Mouse (Mus musculus): ENCODE data around the gene Gm7694. TPM values are rescaled to one million over a fixed set of nuclear protein-coding genes. Genes with fewer than 3 reads are reported as not detected.

Gm7694 gene
- total RNA-seq, 2 experiments from 2014 or later, result 7.9 to 8.1 TPM

DNA sequence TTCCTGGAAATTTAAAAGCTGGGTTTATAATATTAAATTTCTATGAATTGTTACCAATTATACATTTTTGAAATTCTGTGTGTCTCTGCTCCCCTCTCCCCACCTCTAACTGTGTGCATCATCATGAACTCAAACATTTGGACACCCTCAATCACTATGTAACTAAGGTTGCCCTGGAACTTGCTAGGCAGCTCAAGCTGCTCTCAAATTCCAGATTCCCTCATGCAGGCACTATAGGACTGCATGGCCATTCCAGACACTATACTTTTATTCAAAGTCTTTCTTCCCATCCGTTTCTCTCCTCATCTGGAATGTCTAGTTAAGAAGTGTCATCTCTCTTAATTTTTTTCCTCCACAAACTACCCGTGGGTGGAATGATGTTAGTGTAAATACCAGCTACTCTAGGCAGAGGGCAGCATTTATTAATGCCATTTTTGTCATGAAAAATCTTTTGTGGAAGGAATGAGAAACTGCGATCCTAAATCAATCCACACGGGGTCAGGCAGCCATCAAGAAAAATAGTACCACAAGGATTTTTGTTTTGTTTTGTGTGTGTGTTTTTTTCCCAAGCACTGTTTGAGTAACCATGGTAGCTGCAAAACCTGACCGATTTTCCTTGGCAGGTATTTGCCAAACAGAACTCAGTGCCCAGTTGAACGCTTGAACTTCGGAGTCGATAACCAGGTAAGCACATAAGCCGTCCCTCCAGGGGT is 13.7 kb downstream of the Gm7694 start:
- ATAC-seq (replicated peaks; ENCODE audit: low FRiP score, poor library complexity, severe bottlenecking), result no peak

- ATAC-seq (replicated peaks; ENCODE audit: low FRiP score, poor library complexity, severe bottlenecking), result no peak
Measured at GRCm38 (mm10) chr1:170282415-170283129, 23.6 kb downstream of the Gm7694 start.

DNA sequence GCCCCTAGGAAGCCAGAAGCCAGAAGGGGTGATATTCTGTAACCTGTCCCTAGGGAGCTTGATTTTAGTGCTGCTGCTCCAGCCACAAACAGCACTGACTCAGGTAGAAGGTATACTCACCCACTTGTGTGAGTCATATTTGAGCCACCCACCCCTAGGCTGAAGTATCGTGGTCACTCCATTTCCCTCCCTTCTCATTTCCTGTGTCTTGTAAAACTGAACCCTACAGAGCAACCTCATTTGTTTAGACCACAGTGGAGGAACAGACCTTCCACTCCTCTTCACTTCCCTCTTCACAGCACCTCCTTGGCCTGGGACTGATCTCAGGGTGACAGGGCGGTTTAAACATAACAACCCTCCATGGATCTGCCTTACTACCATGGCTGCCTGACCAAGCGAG is 29.1 kb downstream of the Gm7694 start, which contains the start of gene Sh2d1b1:
Gene Sh2d1b1 (plus strand): TSS at position 305 of the 400 bp plus-strand sequence.
- ATAC-seq (replicated peaks; ENCODE audit: low FRiP score, poor library complexity, severe bottlenecking), result no peak

DNA sequence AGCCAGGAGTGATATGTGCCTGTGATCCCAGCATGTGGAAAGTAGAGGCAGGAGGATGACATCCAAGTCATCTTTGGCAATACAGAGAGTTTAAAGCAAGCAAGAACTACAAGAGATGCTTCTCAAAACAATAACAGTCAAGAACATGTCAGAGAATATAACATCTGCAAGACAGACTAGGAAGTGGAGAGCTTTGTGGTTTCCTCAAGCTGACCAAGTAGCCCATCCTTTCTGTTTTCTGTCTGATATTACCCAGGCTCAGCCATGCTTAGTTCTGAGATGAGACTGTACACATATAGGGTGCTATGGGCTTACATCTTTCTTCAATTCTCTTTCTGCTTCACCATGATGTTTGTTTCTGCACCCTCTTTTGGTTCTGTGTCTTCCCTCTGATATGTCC is 32.9 kb downstream of the Gm7694 start:
- no peak for ATAC-seq (replicated peaks; ENCODE audit: low FRiP score, poor library complexity, severe bottlenecking)

DNA sequence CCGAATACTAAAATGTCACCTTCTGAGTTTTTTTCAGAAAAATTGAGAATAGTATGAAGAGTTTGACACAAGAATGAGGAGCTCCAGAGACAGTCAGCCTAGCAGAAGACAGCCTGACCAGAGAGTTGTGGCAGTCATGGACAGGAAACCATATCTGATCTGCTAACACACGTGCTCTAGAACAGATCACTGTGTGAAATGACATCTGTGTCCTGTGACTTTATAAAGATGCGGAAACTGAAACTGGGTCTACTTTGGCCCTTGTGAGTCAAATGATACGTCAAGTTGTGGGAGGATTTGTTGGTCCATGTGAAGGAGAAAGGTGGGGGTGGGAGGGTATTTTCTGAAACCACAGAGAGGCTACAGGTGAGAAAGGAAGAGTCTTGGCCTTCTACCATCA is 35.4 kb downstream of the Gm7694 start:
- ATAC-seq (replicated peaks; ENCODE audit: low FRiP score, poor library complexity, severe bottlenecking), result no peak

DNA sequence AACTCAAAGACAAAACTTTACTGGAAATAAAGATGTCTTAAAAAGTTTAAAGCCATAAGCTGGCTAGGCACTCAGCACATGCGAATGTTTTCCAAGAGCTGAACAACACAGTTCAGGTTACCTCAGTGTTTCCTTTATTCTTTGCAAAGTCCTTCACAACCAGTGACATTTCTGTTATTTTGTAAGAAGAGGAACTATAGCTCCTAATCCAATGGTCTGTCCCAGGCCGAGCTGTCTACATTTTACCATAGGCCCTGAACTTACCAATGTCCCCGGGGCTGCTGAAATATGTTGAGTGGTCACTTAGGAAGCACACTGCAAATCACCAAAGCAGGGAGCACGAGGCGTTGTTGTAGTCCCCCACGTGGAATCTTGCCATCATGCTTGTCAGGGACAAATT is 35.9 kb downstream of the Gm7694 start:
- ATAC-seq (replicated peaks; ENCODE audit: low FRiP score, poor library complexity, severe bottlenecking), result no peak

DNA sequence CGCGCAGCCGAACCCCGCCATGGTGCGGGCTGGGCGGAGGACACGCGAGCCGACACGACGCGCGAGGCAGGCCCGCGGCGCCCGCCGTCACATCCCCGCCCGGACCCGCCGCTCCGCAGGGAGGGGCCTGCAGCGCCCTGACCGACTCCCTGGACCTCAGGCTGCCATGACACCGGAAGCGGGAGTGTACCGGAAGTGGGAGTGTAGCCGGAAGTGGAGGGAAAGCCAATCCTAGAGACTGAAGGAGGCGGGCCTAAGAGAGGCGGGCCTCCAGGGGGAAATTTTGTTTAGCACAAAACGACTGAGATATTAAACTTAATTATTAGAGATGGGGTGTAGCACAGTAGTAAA is 50.6 kb downstream of the Gm7694 start:
- ATAC-seq (replicated peaks; ENCODE audit: low FRiP score, poor library complexity, severe bottlenecking), result peak; percentile 80

DNA sequence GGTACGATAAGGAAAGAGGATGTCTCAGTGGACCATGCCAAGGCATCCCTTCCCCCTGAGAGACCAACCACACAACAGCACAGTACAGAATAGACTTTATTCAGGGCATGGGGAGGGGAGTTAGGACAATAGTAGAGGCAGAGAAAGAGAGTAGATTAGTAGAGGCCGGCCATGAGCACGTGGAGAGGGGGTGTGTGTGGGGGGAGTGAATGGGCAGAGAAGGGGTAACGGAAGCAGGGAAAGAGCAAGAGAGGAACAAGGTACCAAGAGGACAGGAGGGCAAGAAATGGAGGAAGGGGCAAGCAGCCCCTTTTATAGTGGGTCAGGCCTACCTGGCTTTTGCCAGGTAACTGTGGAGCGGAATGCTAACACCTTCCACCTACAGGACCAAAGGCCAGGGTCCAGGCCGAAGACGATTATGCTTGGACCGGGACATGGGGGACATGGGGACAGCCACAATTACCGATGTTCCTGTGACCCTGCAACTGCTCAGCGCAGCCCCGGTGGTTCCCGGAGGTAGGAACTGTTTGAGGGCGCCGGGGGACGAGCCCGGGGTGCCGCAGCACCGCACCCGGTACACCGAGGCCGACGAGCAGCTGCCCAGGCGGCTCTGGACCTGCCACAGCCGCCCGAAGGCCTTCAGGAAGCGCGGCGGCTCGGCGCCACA is 51.1 kb downstream of the Gm7694 start:
- ATAC-seq (replicated peaks; ENCODE audit: low FRiP score, poor library complexity, severe bottlenecking), result no peak

Other genes with a start within 250 kb of the Gm7694 start
- not detected in 2 replicates for gene Ddr2, start 195.6 kb downstream of the Gm7694 start, total RNA-seq (2015; ENCODE audit: low replicate concordance)
- gene Ddr2, start 195.6 kb downstream of the Gm7694 start, total RNA-seq (2017; ENCODE audit: low replicate concordance), result 0.60 TPM in 1 of 2 replicates, not detected in the other
- gene Uap1, start 131.4 kb downstream of the Gm7694 start, total RNA-seq (2015; ENCODE audit: low replicate concordance), result 29.2 and 31.1 TPM in 2 replicates
- 14.8 and 20.4 TPM in 2 replicates for gene Uap1, start 131.4 kb downstream of the Gm7694 start, total RNA-seq (2017; ENCODE audit: low replicate concordance)
- gene Uhmk1, start 90.9 kb downstream of the Gm7694 start, total RNA-seq (2015; ENCODE audit: low replicate concordance), result 18.8 and 22.4 TPM in 2 replicates
- gene Uhmk1, start 90.9 kb downstream of the Gm7694 start, total RNA-seq (2017; ENCODE audit: low replicate concordance), result 26.6 and 34.4 TPM in 2 replicates
- not detected in 2 replicates for gene Sh2d1b2, start 73.6 kb downstream of the Gm7694 start, total RNA-seq (2015; ENCODE audit: low replicate concordance)
- gene Sh2d1b2, start 73.6 kb downstream of the Gm7694 start, total RNA-seq (2017; ENCODE audit: low replicate concordance), result 0.14 TPM in 1 of 2 replicates, not detected in the other
- 0.58 and 5.9 TPM in 2 replicates for gene Sh2d1b1, start 29.0 kb downstream of the Gm7694 start, total RNA-seq (2015; ENCODE audit: low replicate concordance)
- 1.5 and 2.5 TPM in 2 replicates for gene Sh2d1b1, start 29.0 kb downstream of the Gm7694 start, total RNA-seq (2017; ENCODE audit: low replicate concordance)
- gene Spata46, start 2.5 kb upstream of the Gm7694 start, total RNA-seq (2015; ENCODE audit: low replicate concordance), result not detected in 2 replicates
- not detected in 2 replicates for gene Spata46, start 2.5 kb upstream of the Gm7694 start, total RNA-seq (2017; ENCODE audit: low replicate concordance)